Mouse (Mus musculus): Measurements from ENCODE around the gene Pik3r3. TPM values are rescaled to one million over a fixed set of nuclear protein-coding genes. Genes with fewer than 3 reads are reported as not detected.
A peak's percentile ranks its signal among the peaks of the same experiment; 100 is the strongest.
"Not testable (repeated sequence)": the region's sequence is repeated elsewhere in the genome, so short reads cannot be mapped to it uniquely, and the experiment has no call there.

Pik3r3 gene
- polyA plus RNA-seq, 1 experiment from 2014 or later = 71.4 TPM

DNA sequence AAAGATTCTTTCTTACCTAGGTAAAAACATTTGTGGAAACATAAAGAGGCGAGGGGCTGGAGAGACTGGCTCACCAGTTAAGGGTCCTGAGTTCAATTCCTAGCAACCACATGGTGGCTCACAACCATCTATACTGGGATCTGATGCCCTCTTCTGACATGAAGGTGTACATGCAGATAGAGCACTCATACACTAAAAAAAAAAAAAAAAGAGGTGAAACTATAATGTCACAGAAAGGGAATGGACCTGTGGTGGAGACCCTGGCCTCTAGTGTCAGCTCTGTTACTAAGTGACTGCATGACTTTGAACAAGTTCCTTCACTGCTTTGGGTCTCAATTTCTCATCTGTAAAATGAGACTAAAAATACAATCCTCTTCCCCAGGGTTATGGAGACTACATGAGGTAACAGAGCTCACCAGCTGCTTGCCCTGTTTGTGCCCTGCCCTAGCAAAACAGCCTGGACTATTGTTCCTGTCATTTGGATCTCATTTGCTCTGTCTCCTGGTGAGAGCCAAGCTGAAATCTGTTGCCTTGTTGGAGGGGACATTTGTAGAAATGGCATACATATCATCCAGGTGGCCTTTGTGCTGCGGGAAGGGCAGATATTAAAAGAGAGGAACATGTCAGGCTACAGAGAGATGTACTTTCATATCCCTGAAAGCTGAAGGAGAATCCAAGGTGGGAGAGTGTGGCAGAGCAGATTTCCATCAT, 5.4 kb upstream of the Pik3r3 start:
- no peak overlapping the region for H3K9ac ChIP-seq (ENCODE audit: low read length)
- peaks cover 5% of the 10 kb centered on the region; the same call in 1 of the 2 replicates for H3K4me1 ChIP-seq (replicated peaks; ENCODE audit: control insufficient read depth, insufficient read depth, low read length)
- WGBS = 83% methylated on average over 2 of the region's 2 CpGs
- H3K36me3 ChIP-seq (ENCODE audit: control insufficient read depth, insufficient read depth, low read length) = no peaks in the 10 kb centered on the region
- H3K27ac ChIP-seq (ENCODE audit: low read depth, low read length) = no peak overlapping the region
- H3K4me2 ChIP-seq (ENCODE audit: low read depth, low read length, severe bottlenecking) = no peak overlapping the region
- H3K9me3 ChIP-seq (ENCODE audit: control insufficient read depth, low read length) = no peaks in the 10 kb centered on the region
- DNase-seq (ENCODE audit: low spot score) (no peak), ATAC-seq (replicated peaks; ENCODE audit: low FRiP score) (no peak)
- no peak overlapping the region for H3K4me3 ChIP-seq (ENCODE audit: low read depth, low read length)
- H3K27me3 ChIP-seq (ENCODE audit: control insufficient read depth, insufficient read depth, low read length) = no peaks in the 10 kb centered on the region

DNA sequence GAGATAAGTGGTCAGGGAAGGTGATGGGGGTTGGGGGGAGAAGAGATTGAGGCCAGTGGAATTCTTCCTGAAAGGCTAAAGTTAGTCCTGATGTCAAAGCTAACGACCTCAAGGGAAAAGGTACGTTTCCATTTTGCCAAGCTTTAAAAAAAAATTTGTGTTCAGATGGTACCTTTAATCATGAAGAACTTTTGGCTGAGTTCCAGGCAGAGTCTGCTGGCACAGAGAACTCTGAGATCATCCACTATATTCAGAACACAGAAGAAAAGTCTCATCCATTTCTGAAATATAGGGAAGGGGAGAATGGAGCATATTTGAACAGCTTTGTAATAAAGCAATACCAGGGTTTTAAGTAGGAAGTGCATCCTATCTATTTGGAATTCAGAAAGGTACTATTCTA, 4.4 kb upstream of the Pik3r3 start:
- no peak overlapping the region for H3K9ac ChIP-seq (ENCODE audit: low read length)
- H3K9me3 ChIP-seq (ENCODE audit: control insufficient read depth, low read length) = no peaks in the 10 kb centered on the region
- DNase-seq (ENCODE audit: low spot score) = no peak
- H3K4me1 ChIP-seq (replicated peaks; ENCODE audit: control insufficient read depth, insufficient read depth, low read length) = peaks cover 5% of the 10 kb centered on the region; the same call in 1 of the 2 replicates
- H3K4me3 ChIP-seq (ENCODE audit: low read depth, low read length) = no peak overlapping the region
- no peaks in the 10 kb centered on the region for H3K36me3 ChIP-seq (ENCODE audit: control insufficient read depth, insufficient read depth, low read length)
- no peak overlapping the region for H3K4me2 ChIP-seq (ENCODE audit: low read depth, low read length, severe bottlenecking)
- no peaks in the 10 kb centered on the region for H3K27me3 ChIP-seq (ENCODE audit: control insufficient read depth, insufficient read depth, low read length)
- WGBS = 72% methylated on average over 2 of the region's 2 CpGs
- H3K27ac ChIP-seq (ENCODE audit: low read depth, low read length) = no peak overlapping the region
- no peak for ATAC-seq (replicated peaks; ENCODE audit: low FRiP score)

- not testable (repeated sequence) for H3K36me3 ChIP-seq (ENCODE audit: control insufficient read depth, insufficient read depth, low read length); ATAC-seq (replicated peaks; ENCODE audit: low FRiP score); DNase-seq (ENCODE audit: low spot score); H3K4me3 ChIP-seq (ENCODE audit: low read depth, low read length); H3K9me3 ChIP-seq (ENCODE audit: control insufficient read depth, low read length); H3K9ac ChIP-seq (ENCODE audit: low read length); H3K27ac ChIP-seq (ENCODE audit: low read depth, low read length); H3K4me1 ChIP-seq (replicated peaks; ENCODE audit: control insufficient read depth, insufficient read depth, low read length); H3K27me3 ChIP-seq (ENCODE audit: control insufficient read depth, insufficient read depth, low read length); H3K4me2 ChIP-seq (ENCODE audit: low read depth, low read length, severe bottlenecking)
- WGBS = 78% methylated on average over 1 of the region's 1 CpGs
These were observed 3.8 kb upstream of the Pik3r3 start for GRCm38 (mm10) chr4:116217661-116218060.

DNA sequence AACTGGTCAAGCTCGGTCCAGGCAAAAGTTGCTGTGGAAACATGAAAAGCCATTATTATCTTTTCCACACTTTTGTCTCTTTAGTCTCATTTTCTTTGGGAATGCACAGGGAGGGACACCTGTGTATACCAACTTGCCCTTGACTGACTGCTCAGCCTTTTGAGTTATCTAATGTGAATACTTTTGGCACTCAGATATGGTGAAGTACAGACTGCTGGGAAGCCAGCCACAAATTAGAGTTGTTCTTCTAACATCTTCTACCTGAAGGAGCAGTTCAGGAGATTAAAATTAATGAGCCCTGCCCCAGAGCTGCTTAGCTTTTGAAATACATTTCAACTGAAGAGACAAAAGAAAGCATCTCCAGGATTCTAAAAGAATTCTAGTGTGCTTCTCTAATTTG, 2.4 kb upstream of the Pik3r3 start:
- H3K9ac ChIP-seq (ENCODE audit: low read length) = no peak overlapping the region
- H3K27me3 ChIP-seq (ENCODE audit: control insufficient read depth, insufficient read depth, low read length) = no peaks in the 10 kb centered on the region
- H3K9me3 ChIP-seq (ENCODE audit: control insufficient read depth, low read length) = no peaks in the 10 kb centered on the region
- H3K4me2 ChIP-seq (ENCODE audit: low read depth, low read length, severe bottlenecking) = no peak overlapping the region
- no peak for ATAC-seq (replicated peaks; ENCODE audit: low FRiP score)
- no peak overlapping the region for H3K27ac ChIP-seq (ENCODE audit: low read depth, low read length)
- no peak overlapping the region for H3K4me3 ChIP-seq (ENCODE audit: low read depth, low read length)
- 78% methylated on average over 1 of the region's 1 CpGs for WGBS
- peaks cover 7% of the 10 kb centered on the region; the same call in 1 of the 2 replicates for H3K4me1 ChIP-seq (replicated peaks; ENCODE audit: control insufficient read depth, insufficient read depth, low read length)
- no peak for DNase-seq (ENCODE audit: low spot score)
- H3K36me3 ChIP-seq (ENCODE audit: control insufficient read depth, insufficient read depth, low read length) = no peaks in the 10 kb centered on the region

- Histone ChIP-seq H3K27me3 (ENCODE audit: control insufficient read depth, insufficient read depth, low read length) (no peaks in the 10 kb centered on the region), H3K36me3 (ENCODE audit: control insufficient read depth, insufficient read depth, low read length) (no peaks in the 10 kb centered on the region), H3K9ac (ENCODE audit: low read length) (peak overlapping the region; percentile 96), H3K9me3 (ENCODE audit: control insufficient read depth, low read length) (no peaks in the 10 kb centered on the region), H3K27ac (ENCODE audit: low read depth, low read length) (peak overlapping the region; percentile 100), H3K4me2 (ENCODE audit: low read depth, low read length, severe bottlenecking) (peak overlapping the region; percentile 67), H3K4me1 (replicated peaks; ENCODE audit: control insufficient read depth, insufficient read depth, low read length) (peaks cover 7% of the 10 kb centered on the region; the same call in 1 of the 2 replicates), H3K4me3 (ENCODE audit: low read depth, low read length) (peak overlapping the region; percentile 75)
- DNase-seq (ENCODE audit: low spot score) (peak; percentile 51), ATAC-seq (replicated peaks; ENCODE audit: low FRiP score) (no peak)
- WGBS = 2% methylated on average over 6 of the region's 6 CpGs
These were observed 1.3 kb upstream of the Pik3r3 start for GRCm38 (mm10) chr4:116220071-116220650.

- ATAC-seq (replicated peaks; ENCODE audit: low FRiP score) (no peak), DNase-seq (ENCODE audit: low spot score) (no peak)
- Histone ChIP-seq H3K4me3 (ENCODE audit: low read depth, low read length) (peak overlapping the region; percentile 75), H3K4me2 (ENCODE audit: low read depth, low read length, severe bottlenecking) (peak overlapping the region; percentile 67), H3K27ac (ENCODE audit: low read depth, low read length) (peak overlapping the region; percentile 100), H3K9me3 (ENCODE audit: control insufficient read depth, low read length) (no peaks in the 10 kb centered on the region), H3K9ac (ENCODE audit: low read length) (peak overlapping the region; percentile 96), H3K4me1 (replicated peaks; ENCODE audit: control insufficient read depth, insufficient read depth, low read length) (peaks cover 7% of the 10 kb centered on the region; the same call in 1 of the 2 replicates), H3K27me3 (ENCODE audit: control insufficient read depth, insufficient read depth, low read length) (no peaks in the 10 kb centered on the region), H3K36me3 (ENCODE audit: control insufficient read depth, insufficient read depth, low read length) (no peaks in the 10 kb centered on the region)
- 1% methylated on average over 26 of the region's 26 CpGs for WGBS
These were observed 658 bp upstream of the Pik3r3 start for GRCm38 (mm10) chr4:116220780-116221139.

DNA sequence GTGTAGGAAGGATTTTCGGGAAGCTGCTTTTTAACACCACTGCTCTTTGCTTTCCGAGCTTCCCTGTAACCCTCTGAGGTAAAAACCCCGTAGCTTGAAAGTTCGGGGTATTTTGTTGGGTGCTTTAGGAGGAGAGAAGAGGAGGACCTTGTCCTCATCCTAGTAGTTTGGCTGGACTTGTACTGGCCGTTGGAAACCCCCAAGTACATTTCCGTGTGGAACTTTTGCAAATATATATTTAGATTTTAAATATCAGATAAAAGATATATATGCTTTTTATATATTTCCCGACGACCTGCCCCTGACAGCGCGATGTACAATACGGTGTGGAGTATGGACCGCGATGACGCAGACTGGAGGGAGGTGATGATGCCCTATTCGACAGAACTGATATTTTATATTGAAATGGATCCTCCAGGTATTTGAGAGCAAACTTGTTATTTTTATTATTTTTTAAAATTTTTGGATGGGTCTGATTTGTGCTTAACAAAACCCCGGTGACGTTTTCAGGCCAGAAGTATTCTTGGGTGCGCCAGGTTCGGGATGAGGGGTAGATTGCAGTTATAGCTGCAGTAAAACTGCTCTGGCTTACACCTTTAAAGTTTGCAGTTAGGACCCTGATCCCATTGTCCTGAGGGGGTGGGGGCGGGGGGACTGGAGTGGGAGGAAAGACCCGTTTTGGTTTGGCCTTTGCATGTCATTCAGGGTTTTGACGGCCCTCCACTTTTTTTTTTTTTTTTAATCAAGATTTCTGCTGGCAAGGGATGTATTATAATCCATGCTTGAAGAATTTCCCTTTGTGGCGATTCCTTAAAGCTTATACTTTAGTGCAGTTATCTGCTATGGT, 801 bp downstream of the Pik3r3 start:
- H3K9me3 ChIP-seq (ENCODE audit: control insufficient read depth, low read length) = no peaks in the 10 kb centered on the region
- H3K27me3 ChIP-seq (ENCODE audit: control insufficient read depth, insufficient read depth, low read length) = no peaks in the 10 kb centered on the region
- H3K4me1 ChIP-seq (replicated peaks; ENCODE audit: control insufficient read depth, insufficient read depth, low read length) = peaks cover 7% of the 10 kb centered on the region; the same call in 1 of the 2 replicates
- no peaks in the 10 kb centered on the region for H3K36me3 ChIP-seq (ENCODE audit: control insufficient read depth, insufficient read depth, low read length)
- H3K27ac ChIP-seq (ENCODE audit: low read depth, low read length) = peak overlapping the region; percentile 100
- ATAC-seq (replicated peaks; ENCODE audit: low FRiP score) = no peak
- H3K4me3 ChIP-seq (ENCODE audit: low read depth, low read length) = peak overlapping the region; percentile 75
- peak; percentile 75 for DNase-seq (ENCODE audit: low spot score)
- H3K4me2 ChIP-seq (ENCODE audit: low read depth, low read length, severe bottlenecking) = peak overlapping the region; percentile 67
- H3K9ac ChIP-seq (ENCODE audit: low read length) = peak overlapping the region; percentile 96
- WGBS = under 1% methylated on average over 23 of the region's 23 CpGs

- WGBS = 2% methylated on average over 6 of the region's 6 CpGs
- no peak for ATAC-seq (replicated peaks; ENCODE audit: low FRiP score)
- DNase-seq (ENCODE audit: low spot score) = no peak
These were observed 1.4 kb downstream of the Pik3r3 start for GRCm38 (mm10) chr4:116222843-116223119.

More at GRCm38 (mm10) chr4:116222843-116223119, 1.4 kb downstream of the Pik3r3 start:
- H3K9me3 ChIP-seq (ENCODE audit: control insufficient read depth, low read length) = no peaks in the 10 kb centered on the region
- H3K4me2 ChIP-seq (ENCODE audit: low read depth, low read length, severe bottlenecking) = peak overlapping the region; percentile 67; the same call in 1 of the 2 replicates
- peak overlapping the region; percentile 100; the same call in 1 of the 2 replicates for H3K27ac ChIP-seq (ENCODE audit: low read depth, low read length)
- H3K27me3 ChIP-seq (ENCODE audit: control insufficient read depth, insufficient read depth, low read length) = no peaks in the 10 kb centered on the region
- H3K4me3 ChIP-seq (ENCODE audit: low read depth, low read length) = peak overlapping the region; percentile 75
- H3K4me1 ChIP-seq (replicated peaks; ENCODE audit: control insufficient read depth, insufficient read depth, low read length) = peaks cover 7% of the 10 kb centered on the region; the same call in 1 of the 2 replicates
- peak overlapping the region; percentile 96 for H3K9ac ChIP-seq (ENCODE audit: low read length)
- no peaks in the 10 kb centered on the region for H3K36me3 ChIP-seq (ENCODE audit: control insufficient read depth, insufficient read depth, low read length)
